Mouse (Mus musculus) kidney, embryonic 14.5 days (tissue): ENCODE results near the gene Wwox. TPM values are rescaled to one million over a fixed set of nuclear protein-coding genes. Genes with fewer than 3 reads are reported as not detected.

Experiments used
- ATAC-seq: fragments of 200-750 bp; cut with Nextera tagmentation; 2 replicates; pipeline ENCODE4 v1.8.0; 2017; ENCODE audit warnings: moderate number of reproducible peaks, mild to moderate bottlenecking, moderate TSS enrichment, moderate library complexity; ENCODE audit not compliant: low FRiP score, low TSS enrichment
- H3K27ac ChIP-seq: fragments of 300-500 bp; sonication (generic); 2 replicates; pipeline ENCODE4 v1.5.1; 2014; ENCODE audit warnings: low read depth, mild to moderate bottlenecking, low read length, moderate library complexity, mixed read lengths
- H3K27me3 ChIP-seq: fragments of 300-500 bp; sonication (generic); 2 replicates; pipeline ENCODE4 v1.6.1; 2014; ENCODE audit warnings: mild to moderate bottlenecking, low read length; ENCODE audit not compliant: control insufficient read depth, insufficient read depth
- H3K36me3 ChIP-seq: fragments of 300-500 bp; sonication (generic); 2 replicates; pipeline ENCODE4 v1.6.1; 2014; ENCODE audit warnings: low read length, mixed read lengths; ENCODE audit not compliant: control insufficient read depth, insufficient read depth
- H3K4me1 ChIP-seq: fragments of 300-500 bp; sonication (generic); 2 replicates; pipeline ENCODE4 v1.6.1; 2014; ENCODE audit warnings: low read length, mixed read lengths; ENCODE audit not compliant: control insufficient read depth, insufficient read depth
- H3K4me2 ChIP-seq: fragments of 300-500 bp; sonication (generic); replicated peaks from 2 replicates; pipeline ENCODE4 v1.6.1; 2014; ENCODE audit warnings: low read depth, mild to moderate bottlenecking, low read length
- H3K4me3 ChIP-seq: fragments of 300-500 bp; sonication (generic); 2 replicates; pipeline ENCODE4 v1.5.1; 2014; ENCODE audit warnings: mild to moderate bottlenecking, low read length
- H3K9ac ChIP-seq: fragments of 300-500 bp; sonication (generic); 2 replicates; pipeline ENCODE4 v1.6.1; 2014; ENCODE audit warnings: low read depth, mild to moderate bottlenecking, low read length, moderate library complexity
- H3K9me3 ChIP-seq: fragments of 300-500 bp; sonication (generic); 2 replicates; pipeline ENCODE4 v1.6.1; 2016; ENCODE audit warnings: low read length; ENCODE audit not compliant: control insufficient read depth
- WGBS: fragments of 180-500 bp; shearing (Covaris S2); extraction: QIAGEN DNeasy Blood & Tissue Kit; methylation state at CpG from one replicate; pipeline ENCODE4 v1.1.7; 2014; 5-methylcytosine and 5-hydroxymethylcytosine counted together
- polyA plus RNA-seq: library from polyadenylated mRNA; unstranded; fragments of >200 nt; fragmentation: Nextera tagmentation; extraction: Ambion mirVana; gene quantifications from 2 replicates; pipeline ENCODE4 v1.2.1, GENCODE M21; 2014

Wwox gene
- polyA plus RNA-seq, 1 experiment from 2014 or later = 17.0 TPM

GRCm38 (mm10) chr8:114421544-114421943, 17.9 kb upstream of the Wwox start:
- no peak overlapping the region for H3K4me2 ChIP-seq
- H3K4me3 ChIP-seq = no peak overlapping the region
- H3K4me1 ChIP-seq = no peaks in the 10 kb centered on the region
- H3K9me3 ChIP-seq = no peaks in the 10 kb centered on the region
- no peak overlapping the region for H3K27ac ChIP-seq
- no peaks in the 10 kb centered on the region for H3K27me3 ChIP-seq
- no peak overlapping the region for H3K9ac ChIP-seq
- ATAC-seq = no peak
- WGBS = 76% methylated on average over 4 of the region's 4 CpGs
- no peaks in the 10 kb centered on the region for H3K36me3 ChIP-seq

- Histone ChIP-seq H3K4me1 (no peaks in the 10 kb centered on the region), H3K27ac (no peak overlapping the region), H3K4me2 (no peak overlapping the region), H3K36me3 (no peaks in the 10 kb centered on the region), H3K27me3 (no peaks in the 10 kb centered on the region), H3K9me3 (no peaks in the 10 kb centered on the region), H3K4me3 (no peak overlapping the region), H3K9ac (no peak overlapping the region)
- no peak for ATAC-seq
- 7% methylated on average over 6 of the region's 6 CpGs for WGBS
Measured at GRCm38 (mm10) chr8:114438236-114438635, 1.2 kb upstream of the Wwox start.

DNA sequence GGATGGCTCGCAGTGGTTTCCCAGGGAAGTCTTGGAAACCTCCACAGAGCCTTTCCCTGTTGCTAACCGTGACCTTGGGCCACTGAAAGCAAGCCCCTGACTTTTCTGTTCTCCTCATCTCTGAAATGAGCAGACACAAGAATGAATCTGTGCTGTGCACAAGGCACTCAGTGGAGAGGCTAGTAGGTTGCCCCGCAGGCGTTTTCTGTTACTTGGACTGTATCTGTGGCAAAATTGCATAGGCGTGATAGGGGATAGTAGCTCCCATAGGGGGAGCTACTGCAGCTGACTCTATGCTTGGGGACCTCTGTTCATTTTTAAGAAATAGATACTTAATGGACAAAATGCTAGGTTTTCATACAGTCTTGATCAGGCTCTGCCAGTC, 742 bp downstream of the Wwox start:
- ATAC-seq = 0 out of 2 replicates have a peak, but pooled peaks have one; percentile 2
- H3K36me3 ChIP-seq = no peaks in the 10 kb centered on the region
- H3K4me3 ChIP-seq = peak overlapping the region; percentile 70
- no peaks in the 10 kb centered on the region for H3K9me3 ChIP-seq
- H3K27me3 ChIP-seq = no peaks in the 10 kb centered on the region
- peak overlapping the region; percentile 82 for H3K4me2 ChIP-seq
- 22% methylated on average over 5 of the region's 5 CpGs for WGBS
- H3K9ac ChIP-seq = peak overlapping the region; percentile 70
- H3K4me1 ChIP-seq = no peaks in the 10 kb centered on the region
- peak overlapping the region; percentile 52; the same call in 1 of the 2 replicates for H3K27ac ChIP-seq

GRCm38 (mm10) chr8:114441616-114442015, 2.2 kb downstream of the Wwox start:
- WGBS = 88% methylated on average over 4 of the region's 4 CpGs
- Histone ChIP-seq H3K27ac (no peak overlapping the region), H3K4me2 (no peak overlapping the region), H3K36me3 (no peaks in the 10 kb centered on the region), H3K9me3 (no peaks in the 10 kb centered on the region), H3K4me3 (no peak overlapping the region), H3K27me3 (no peaks in the 10 kb centered on the region), H3K9ac (no peak overlapping the region), H3K4me1 (no peaks in the 10 kb centered on the region)
- no peak for ATAC-seq

DNA sequence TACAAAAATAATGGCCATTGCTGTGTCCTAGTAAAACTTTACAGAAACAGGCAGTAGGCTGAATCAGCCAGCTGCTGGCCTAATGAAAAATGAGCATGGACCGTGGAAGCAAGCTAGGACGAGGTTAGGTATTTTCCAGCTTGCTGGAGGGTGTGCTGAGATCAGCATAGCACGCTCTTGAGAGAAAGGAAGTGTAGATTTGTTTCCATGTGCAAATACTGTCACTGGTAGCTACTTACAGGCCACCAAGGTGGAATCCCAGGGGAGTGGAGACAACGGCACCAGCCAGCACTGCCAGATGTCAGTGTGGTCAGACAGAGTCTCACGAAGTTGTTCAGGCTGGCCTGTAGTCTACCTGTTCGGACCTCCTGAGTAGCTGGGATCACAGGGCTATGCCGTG, 7.4 kb downstream of the Wwox start:
- ATAC-seq = no peak

DNA sequence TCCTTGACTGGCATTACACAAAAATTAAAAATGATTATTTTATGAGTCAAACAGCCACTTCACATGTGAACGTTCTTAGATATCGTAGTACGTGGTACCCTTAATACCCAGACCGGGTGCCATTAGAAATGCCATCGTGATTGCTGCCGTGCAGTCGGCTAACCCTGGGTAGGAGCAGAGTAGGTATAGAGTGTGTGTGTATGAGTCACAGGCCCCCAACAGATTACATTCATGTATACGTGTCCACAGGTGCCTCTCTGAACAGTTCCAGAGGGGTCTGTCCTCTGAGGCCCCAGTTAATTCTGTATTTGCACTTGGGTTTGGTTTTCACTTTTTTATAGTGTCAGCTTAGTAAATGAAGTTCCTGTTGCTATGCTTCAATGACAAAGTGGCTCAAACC, 12.8 kb downstream of the Wwox start:
- WGBS = 91% methylated on average over 8 of the region's 8 CpGs
- H3K4me1 ChIP-seq = peaks cover 2% of the 10 kb centered on the region; the same call in 1 of the 2 replicates
- H3K27ac ChIP-seq = no peak overlapping the region
- peaks cover 3% of the 10 kb centered on the region; the same call in 1 of the 2 replicates for H3K36me3 ChIP-seq
- no peaks in the 10 kb centered on the region for H3K27me3 ChIP-seq
- no peak overlapping the region for H3K4me2 ChIP-seq
- no peak overlapping the region for H3K4me3 ChIP-seq
- H3K9ac ChIP-seq = no peak overlapping the region
- no peaks in the 10 kb centered on the region for H3K9me3 ChIP-seq
- no peak for ATAC-seq

More for the DNA sequence above, 7.4 kb downstream of the Wwox start:
- 80% methylated on average over 7 of the region's 7 CpGs for WGBS
- H3K9me3 ChIP-seq = no peaks in the 10 kb centered on the region
- no peaks in the 10 kb centered on the region for H3K4me1 ChIP-seq
- H3K9ac ChIP-seq = no peak overlapping the region
- peaks cover 3% of the 10 kb centered on the region; the same call in 1 of the 2 replicates for H3K36me3 ChIP-seq
- H3K27ac ChIP-seq = no peak overlapping the region
- no peak overlapping the region for H3K4me2 ChIP-seq
- H3K4me3 ChIP-seq = no peak overlapping the region
- no peaks in the 10 kb centered on the region for H3K27me3 ChIP-seq

GRCm38 (mm10) chr8:114452781-114453221, 13.3 kb downstream of the Wwox start:
- Histone ChIP-seq H3K4me1 (peaks cover 5% of the 10 kb centered on the region; the same call in 1 of the 2 replicates), H3K36me3 (peaks cover 3% of the 10 kb centered on the region; the same call in 1 of the 2 replicates), H3K9ac (no peak overlapping the region), H3K4me2 (no peak overlapping the region; the same call in 1 of the 2 replicates), H3K9me3 (no peaks in the 10 kb centered on the region), H3K27me3 (no peaks in the 10 kb centered on the region), H3K27ac (no peak overlapping the region), H3K4me3 (no peak overlapping the region)
- ATAC-seq = peak; percentile 75; the same call in 1 of the 2 replicates
- 10% methylated on average over 9 of the region's 9 CpGs for WGBS

DNA sequence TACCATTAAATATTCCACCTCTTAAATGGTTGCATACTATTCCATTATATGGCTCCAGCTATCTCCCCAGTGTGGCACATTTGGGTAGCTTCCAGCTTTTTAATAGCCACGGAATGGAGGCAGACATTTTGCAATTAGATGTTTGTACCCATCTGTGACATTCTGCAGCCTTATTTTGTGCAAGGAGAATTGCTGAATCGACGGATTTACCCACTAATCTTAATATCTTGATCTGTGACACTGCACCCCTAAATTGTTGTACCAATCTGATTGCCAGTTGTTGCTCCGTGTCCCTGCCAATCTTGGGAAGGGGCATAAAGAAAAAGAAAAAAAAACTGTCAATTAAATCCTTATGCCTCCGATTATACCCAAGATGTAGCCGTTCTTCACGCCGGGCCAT, 15.8 kb downstream of the Wwox start:
- H3K27me3 ChIP-seq = no peaks in the 10 kb centered on the region
- WGBS = 94% methylated on average over 8 of the region's 8 CpGs
- H3K27ac ChIP-seq = no peak overlapping the region
- H3K9me3 ChIP-seq = no peaks in the 10 kb centered on the region
- peaks cover 10% of the 10 kb centered on the region; the same call in 1 of the 2 replicates for H3K4me1 ChIP-seq
- no peak overlapping the region for H3K9ac ChIP-seq
- no peak overlapping the region for H3K4me3 ChIP-seq
- ATAC-seq = no peak
- H3K4me2 ChIP-seq = no peak overlapping the region
- H3K36me3 ChIP-seq = peaks cover 3% of the 10 kb centered on the region; the same call in 1 of the 2 replicates

DNA sequence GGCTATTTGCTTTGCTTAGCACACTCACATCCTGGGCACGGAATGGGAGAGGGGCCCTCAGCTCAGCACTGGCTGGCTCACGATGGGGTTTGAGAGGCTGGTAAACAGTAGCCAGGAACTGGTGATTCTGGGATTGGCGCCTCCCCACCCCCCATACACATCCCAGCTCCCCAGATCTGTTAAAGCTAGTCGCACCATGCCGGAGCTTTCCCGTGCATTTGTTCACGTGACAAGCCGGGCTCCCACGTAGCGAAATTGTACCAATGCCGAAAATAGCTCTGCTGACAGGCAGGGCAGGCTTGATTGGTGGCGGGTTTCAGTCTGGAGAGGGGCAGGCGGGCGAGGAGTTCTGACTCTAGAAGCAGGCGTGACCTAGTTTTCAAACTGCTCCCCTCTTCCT, 16.5 kb downstream of the Wwox start:
- no peak overlapping the region for H3K4me3 ChIP-seq
- peaks cover 1% of the 10 kb centered on the region; the same call in 1 of the 2 replicates for H3K36me3 ChIP-seq
- WGBS = 66% methylated on average over 15 of the region's 15 CpGs
- no peaks in the 10 kb centered on the region for H3K27me3 ChIP-seq
- no peak for ATAC-seq
- H3K9me3 ChIP-seq = no peaks in the 10 kb centered on the region
- no peak overlapping the region for H3K4me2 ChIP-seq
- no peak overlapping the region for H3K9ac ChIP-seq
- H3K27ac ChIP-seq = no peak overlapping the region
- H3K4me1 ChIP-seq = peaks cover 10% of the 10 kb centered on the region; the same call in 1 of the 2 replicates
